Mouse (Mus musculus): ENCODE data around the gene Ak1. TPM values are rescaled to one million over a fixed set of nuclear protein-coding genes. Genes with fewer than 3 reads are reported as not detected.

Gene Ak1
- polyA plus RNA-seq (2015; fragmentation: Nextera tagmentation; extraction: Ambion mirVana): 31.7 and 36.3 TPM in 2 replicates

DNA sequence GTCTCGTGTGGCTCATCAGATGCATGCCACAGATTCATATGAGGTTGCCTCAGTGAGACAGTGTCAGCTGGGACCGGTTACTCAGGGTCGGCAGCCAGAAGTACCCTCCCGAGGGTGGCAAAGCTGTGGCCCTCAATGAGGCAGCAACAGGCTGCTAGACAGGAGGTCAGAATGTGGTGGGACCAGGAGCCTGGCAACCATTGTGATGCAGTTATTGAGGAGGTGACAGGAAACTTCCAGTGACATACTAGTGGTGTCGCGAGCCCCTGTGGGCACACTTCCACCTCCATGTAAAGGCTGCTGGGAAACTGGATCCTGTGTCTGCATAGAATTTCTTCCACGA lies at the start of gene Ak1:
Gene Ak1, plus strand, starts transcription at position 242 of the 343 bp plus-strand sequence.
- no peak for DNase-seq (ENCODE audit: low spot score)
- H3K27ac ChIP-seq (ENCODE audit: low read length): peak within 1 kb of the TSS; percentile 74
- peak; percentile 17 for ATAC-seq
- H3K4me3 ChIP-seq (ENCODE audit: low read depth, low read length): no peak within 1 kb of the TSS
- peaks cover 6% of the 10 kb centered on the region; the same call in 1 of the 2 replicates for H3K36me3 ChIP-seq (ENCODE audit: insufficient read depth, low read length)
- no peak within 1 kb of the TSS for H3K9ac ChIP-seq (replicated peaks; ENCODE audit: low read depth)
- WGBS: 8% methylated on average over 7 of the region's 7 CpGs
- peaks cover 27% of the 10 kb centered on the region for H3K4me1 ChIP-seq (ENCODE audit: insufficient read depth, low read depth, low read length)
- H3K27me3 ChIP-seq (replicated peaks; ENCODE audit: insufficient read depth, low read length): no peaks in the 10 kb centered on the region
- H3K4me2 ChIP-seq (replicated peaks; ENCODE audit: low read depth, low read length): no peak within 1 kb of the TSS
- no peak for TF ChIP-seq CTCF (IDR thresholded peaks at IDR 0.05)
- TF ChIP-seq EP300 (IDR thresholded peaks at IDR 0.05): no peak
- no peaks in the 10 kb centered on the region for H3K9me3 ChIP-seq (ENCODE audit: low read length)

- H3K36me3 ChIP-seq (ENCODE audit: insufficient read depth, low read length): no peaks in the 10 kb centered on the region
- no peak for ATAC-seq
- no peak overlapping the region for H3K27ac ChIP-seq (ENCODE audit: low read length)
- no peak overlapping the region for H3K4me2 ChIP-seq (replicated peaks; ENCODE audit: low read depth, low read length)
- no peaks in the 10 kb centered on the region for H3K9me3 ChIP-seq (ENCODE audit: low read length)
- no peak overlapping the region for H3K4me3 ChIP-seq (ENCODE audit: low read depth, low read length)
- H3K27me3 ChIP-seq (replicated peaks; ENCODE audit: insufficient read depth, low read length): 0 out of 2 replicates have a peak, but pooled peaks cover 5% of the 10 kb centered on the region
- 91% methylated on average over 11 of the region's 11 CpGs for WGBS
- no peak overlapping the region for H3K9ac ChIP-seq (replicated peaks; ENCODE audit: low read depth)
- DNase-seq (ENCODE audit: low spot score): no peak
- peaks cover 3% of the 10 kb centered on the region; the same call in 1 of the 2 replicates for H3K4me1 ChIP-seq (ENCODE audit: insufficient read depth, low read depth, low read length)
- TF ChIP-seq CTCF (IDR thresholded peaks at IDR 0.05): no peak
- TF ChIP-seq EP300 (IDR thresholded peaks at IDR 0.05): no peak
These were observed 49.4 kb upstream of the Ak1 start for GRCm38 (mm10) chr2:32572196-32572595.

- Histone ChIP-seq H3K27ac (ENCODE audit: low read length) (no peak within 1 kb of the TSS), H3K4me2 (replicated peaks; ENCODE audit: low read depth, low read length) (peak within 1 kb of the TSS; percentile 27), H3K4me3 (ENCODE audit: low read depth, low read length) (no peak within 1 kb of the TSS), H3K9ac (replicated peaks; ENCODE audit: low read depth) (no peak within 1 kb of the TSS), H3K36me3 (ENCODE audit: insufficient read depth, low read length) (no peaks in the 10 kb centered on the region), H3K4me1 (ENCODE audit: insufficient read depth, low read depth, low read length) (peaks cover 3% of the 10 kb centered on the region; the same call in 1 of the 2 replicates), H3K27me3 (replicated peaks; ENCODE audit: insufficient read depth, low read length) (0 out of 2 replicates have a peak, but pooled peaks cover 5% of the 10 kb centered on the region), H3K9me3 (ENCODE audit: low read length) (no peaks in the 10 kb centered on the region)
- DNase-seq (ENCODE audit: low spot score): no peak
- WGBS: 73% methylated on average over 6 of the region's 6 CpGs
- ATAC-seq: no peak
- TF ChIP-seq EP300 (IDR thresholded peaks at IDR 0.05) (no peak), CTCF (IDR thresholded peaks at IDR 0.05) (no peak)
These were observed 47.1 kb upstream of the Ak1 start, which contains the start of gene Pip5kl1 for GRCm38 (mm10) chr2:32574497-32574896. Gene Pip5kl1 (plus strand): TSS chr2:32574797.

DNA sequence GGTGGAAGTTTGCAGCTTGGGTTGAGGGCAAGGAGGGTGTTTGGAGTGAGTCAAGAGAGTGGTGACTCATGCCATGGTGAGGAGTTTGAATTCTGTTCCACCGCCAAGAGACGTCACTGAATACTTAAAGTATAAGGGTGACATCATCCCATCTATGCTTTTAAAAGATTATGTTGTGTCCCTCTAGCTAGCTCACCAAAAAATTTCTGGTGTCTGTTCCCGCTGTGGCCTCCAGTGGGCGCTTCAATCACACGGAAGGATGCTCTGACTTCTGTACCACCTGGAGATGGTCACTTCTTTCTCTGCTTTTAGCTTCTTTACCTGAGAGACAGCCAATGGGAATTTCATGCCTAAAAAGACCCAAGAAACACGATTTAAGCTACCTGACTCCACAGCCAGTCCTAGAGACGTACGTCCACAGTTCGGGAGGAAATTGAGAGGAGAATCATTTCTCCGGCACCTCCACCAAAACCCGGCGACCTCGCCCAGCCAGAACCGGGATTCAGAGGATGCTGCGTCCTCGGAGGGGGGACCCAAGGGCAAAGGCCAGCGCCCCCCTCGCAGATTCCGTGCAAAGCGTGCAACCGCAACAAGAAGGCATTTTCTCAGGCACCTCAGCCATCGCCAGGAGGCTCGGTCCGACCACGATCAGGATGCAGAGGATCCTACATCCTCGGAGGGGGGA lies 46.5 kb upstream of the Ak1 start:
- 3% methylated on average over 26 of the region's 26 CpGs for WGBS
- H3K4me3 ChIP-seq (ENCODE audit: low read depth, low read length): no peak overlapping the region
- no peak overlapping the region for H3K9ac ChIP-seq (replicated peaks; ENCODE audit: low read depth)

DNA sequence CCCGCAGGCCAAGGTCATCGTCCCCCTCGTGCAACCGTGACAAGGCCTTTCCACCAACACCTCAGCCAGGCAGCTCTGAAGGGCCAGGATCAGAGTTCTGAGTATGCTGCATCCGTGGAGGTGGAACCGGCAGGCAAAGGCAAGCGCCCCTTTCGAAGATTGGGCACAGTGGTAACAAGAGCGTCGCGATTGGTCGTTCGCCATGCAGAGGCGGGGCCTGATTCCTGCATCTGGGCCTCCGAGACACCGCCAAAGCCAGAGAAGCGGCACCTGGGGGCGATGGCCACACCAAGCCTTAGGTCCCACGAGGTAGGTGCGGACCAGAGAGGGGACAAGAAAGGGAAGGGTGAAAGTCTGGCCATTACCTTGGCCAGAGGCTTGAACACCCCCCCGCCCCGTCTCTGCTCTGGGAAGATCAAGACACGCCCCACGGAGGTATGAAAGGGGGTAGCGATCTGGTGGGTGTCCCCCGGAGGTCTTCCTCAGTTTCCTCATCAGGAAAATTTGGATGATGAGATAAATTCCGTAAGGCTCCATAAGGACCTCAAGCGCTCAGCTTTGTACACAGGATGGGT lies 45.9 kb upstream of the Ak1 start, which contains the start of gene 9430097D07Rik:
Gene 9430097D07Rik, minus strand, starts transcription at position 99 of the 575 bp plus-strand sequence.
- Histone ChIP-seq H3K4me2 (replicated peaks; ENCODE audit: low read depth, low read length) (peak within 1 kb of the TSS; percentile 27), H3K27ac (ENCODE audit: low read length) (no peak within 1 kb of the TSS), H3K36me3 (ENCODE audit: insufficient read depth, low read length) (no peaks in the 10 kb centered on the region), H3K9ac (replicated peaks; ENCODE audit: low read depth) (no peak within 1 kb of the TSS), H3K9me3 (ENCODE audit: low read length) (no peaks in the 10 kb centered on the region), H3K4me3 (ENCODE audit: low read depth, low read length) (no peak within 1 kb of the TSS), H3K4me1 (ENCODE audit: insufficient read depth, low read depth, low read length) (peaks cover 3% of the 10 kb centered on the region; the same call in 1 of the 2 replicates), H3K27me3 (replicated peaks; ENCODE audit: insufficient read depth, low read length) (peaks cover 10% of the 10 kb centered on the region; the same call in 1 of the 2 replicates)
- ATAC-seq: no peak
- DNase-seq (ENCODE audit: low spot score): no peak
- 11% methylated on average over 28 of the region's 28 CpGs for whole genome bisulfite sequencing
- no peak for TF ChIP-seq CTCF (IDR thresholded peaks at IDR 0.05)
- no peak for TF ChIP-seq EP300 (IDR thresholded peaks at IDR 0.05)

More for the DNA sequence above, 46.5 kb upstream of the Ak1 start:
- Histone ChIP-seq H3K27ac (ENCODE audit: low read length) (no peak overlapping the region), H3K27me3 (replicated peaks; ENCODE audit: insufficient read depth, low read length) (peaks cover 8% of the 10 kb centered on the region; the same call in 1 of the 2 replicates), H3K9me3 (ENCODE audit: low read length) (no peaks in the 10 kb centered on the region), H3K36me3 (ENCODE audit: insufficient read depth, low read length) (no peaks in the 10 kb centered on the region), H3K4me2 (replicated peaks; ENCODE audit: low read depth, low read length) (peak overlapping the region; percentile 27), H3K4me1 (ENCODE audit: insufficient read depth, low read depth, low read length) (peaks cover 3% of the 10 kb centered on the region; the same call in 1 of the 2 replicates)
- ATAC-seq (peak; percentile 15; the same call in 1 of the 2 replicates), DNase-seq (ENCODE audit: low spot score) (peak; percentile 73)
- no peak for TF ChIP-seq EP300 (IDR thresholded peaks at IDR 0.05)
- TF ChIP-seq CTCF (IDR thresholded peaks at IDR 0.05): peak; percentile 79

GRCm38 (mm10) chr2:32576532-32576931 lies 45.0 kb upstream of the Ak1 start:
- WGBS: 74% methylated on average over 9 of the region's 9 CpGs
- TF ChIP-seq CTCF (IDR thresholded peaks at IDR 0.05) (no peak), EP300 (IDR thresholded peaks at IDR 0.05) (no peak)
- H3K4me1 ChIP-seq (ENCODE audit: insufficient read depth, low read depth, low read length): no peaks in the 10 kb centered on the region; the same call in 1 of the 2 replicates
- H3K4me3 ChIP-seq (ENCODE audit: low read depth, low read length): no peak overlapping the region
- H3K9me3 ChIP-seq (ENCODE audit: low read length): no peaks in the 10 kb centered on the region
- H3K27me3 ChIP-seq (replicated peaks; ENCODE audit: insufficient read depth, low read length): peaks cover 10% of the 10 kb centered on the region; the same call in 1 of the 2 replicates
- no peaks in the 10 kb centered on the region for H3K36me3 ChIP-seq (ENCODE audit: insufficient read depth, low read length)
- no peak for DNase-seq (ENCODE audit: low spot score)
- H3K9ac ChIP-seq (replicated peaks; ENCODE audit: low read depth): no peak overlapping the region
- no peak overlapping the region for H3K4me2 ChIP-seq (replicated peaks; ENCODE audit: low read depth, low read length)
- no peak for ATAC-seq
- no peak overlapping the region for H3K27ac ChIP-seq (ENCODE audit: low read length)
